Mouse (Mus musculus) brain, embryonic 14.5 days (tissue): ENCODE measurements around the gene Tenm3. TPM values are rescaled to one million over a fixed set of nuclear protein-coding genes. Genes with fewer than 3 reads are reported as not detected.

Source experiments
- DNase-seq: peaks from one replicate; pipeline ENCODE4 v3.0.0-alpha.2; 2011; ENCODE audit warnings: low read depth
- CTCF ChIP-seq: fragments of 200-500 bp; IDR thresholded peaks from 2 replicates; pipeline ENCODE4 v1.5.1; 2012; ENCODE audit warnings: inconsistent platforms, mild to moderate bottlenecking, moderate library complexity, borderline replicate concordance; ENCODE audit not compliant: insufficient read depth, insufficient read length; ENCODE audit errors: extremely low read depth
- POLR2A ChIP-seq: fragments of 200-500 bp; IDR thresholded peaks from 2 replicates; pipeline ENCODE4 v1.6.1; 2012; ENCODE audit warnings: mild to moderate bottlenecking, inconsistent platforms, borderline replicate concordance; ENCODE audit not compliant: poor library complexity, insufficient read depth, insufficient read length, severe bottlenecking; ENCODE audit errors: extremely low read depth
- polyA plus RNA-seq: library from polyadenylated mRNA; depleted of rRNA; stranded (reverse); fragments of >200 nt; gene quantifications from 2 replicates; pipeline ENCODE4 v1.2.3, GENCODE M21; 2012

Gene Tenm3
- polyA plus RNA-seq, 1 experiment: 50.8 TPM

DNA sequence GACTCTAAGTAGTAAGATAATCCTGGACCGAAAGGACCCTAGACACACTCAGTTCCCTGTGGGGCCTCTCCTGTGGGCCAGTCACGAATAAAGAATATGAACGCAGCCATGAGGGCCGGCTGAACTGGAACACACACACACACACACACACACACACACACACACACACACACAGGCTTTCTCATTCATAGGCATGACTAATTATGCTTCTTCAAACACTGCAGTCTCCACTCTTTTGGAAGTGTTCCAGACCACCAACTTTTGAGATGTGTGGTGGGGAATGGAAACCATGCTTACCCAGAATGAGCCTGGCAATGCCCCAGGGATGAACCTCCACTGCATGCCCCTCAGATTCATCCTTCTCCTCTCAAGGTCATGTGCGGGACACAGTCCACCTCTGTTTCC is 45.8 kb downstream of the Tenm3 start:
- no peak for TF ChIP-seq CTCF
- no peak for TF ChIP-seq POLR2A
- DNase-seq: peak; percentile 77

DNA sequence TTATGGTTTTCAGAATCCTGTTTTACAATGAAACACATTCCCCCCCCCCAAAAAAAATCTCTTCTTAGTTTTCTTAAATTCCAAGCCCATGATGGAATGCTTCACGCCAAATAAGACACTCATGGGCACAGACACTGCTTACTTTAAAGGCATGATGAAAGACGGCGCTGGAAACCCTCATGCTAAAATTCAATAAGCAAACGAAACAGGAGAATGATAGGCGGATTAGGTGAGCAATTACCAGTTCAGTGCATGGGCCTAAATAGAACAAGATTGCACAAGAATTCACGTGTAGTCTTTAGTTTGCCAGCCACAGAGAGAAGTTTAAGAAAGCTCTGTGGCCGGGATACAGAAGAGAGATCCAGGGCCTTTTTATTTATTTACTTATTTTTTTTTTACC is 49.5 kb downstream of the Tenm3 start:
- DNase-seq: peak; percentile 64
- TF ChIP-seq POLR2A (no peak), CTCF (no peak)

DNA sequence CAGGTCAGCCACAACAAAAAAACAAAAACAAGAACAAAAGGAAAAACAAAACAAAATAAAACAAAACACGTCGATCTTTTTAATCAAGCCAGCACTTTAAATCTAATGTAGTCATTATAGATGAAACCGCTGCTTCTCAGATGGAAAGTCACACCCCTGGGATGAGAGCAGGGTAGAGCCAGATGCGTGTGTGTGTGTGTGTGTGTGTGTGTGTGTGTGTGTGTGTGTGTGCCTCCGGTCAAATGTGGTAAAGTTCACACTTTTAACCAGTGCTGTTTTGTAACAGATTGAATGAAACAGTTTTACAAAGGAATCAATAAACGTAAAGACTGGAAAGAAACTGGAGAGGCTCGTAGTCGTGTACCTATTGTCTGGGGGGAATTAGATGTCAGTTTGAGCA is 50.0 kb downstream of the Tenm3 start:
- TF ChIP-seq CTCF (no peak), POLR2A (no peak)
- peak; percentile 60 for DNase-seq

DNA sequence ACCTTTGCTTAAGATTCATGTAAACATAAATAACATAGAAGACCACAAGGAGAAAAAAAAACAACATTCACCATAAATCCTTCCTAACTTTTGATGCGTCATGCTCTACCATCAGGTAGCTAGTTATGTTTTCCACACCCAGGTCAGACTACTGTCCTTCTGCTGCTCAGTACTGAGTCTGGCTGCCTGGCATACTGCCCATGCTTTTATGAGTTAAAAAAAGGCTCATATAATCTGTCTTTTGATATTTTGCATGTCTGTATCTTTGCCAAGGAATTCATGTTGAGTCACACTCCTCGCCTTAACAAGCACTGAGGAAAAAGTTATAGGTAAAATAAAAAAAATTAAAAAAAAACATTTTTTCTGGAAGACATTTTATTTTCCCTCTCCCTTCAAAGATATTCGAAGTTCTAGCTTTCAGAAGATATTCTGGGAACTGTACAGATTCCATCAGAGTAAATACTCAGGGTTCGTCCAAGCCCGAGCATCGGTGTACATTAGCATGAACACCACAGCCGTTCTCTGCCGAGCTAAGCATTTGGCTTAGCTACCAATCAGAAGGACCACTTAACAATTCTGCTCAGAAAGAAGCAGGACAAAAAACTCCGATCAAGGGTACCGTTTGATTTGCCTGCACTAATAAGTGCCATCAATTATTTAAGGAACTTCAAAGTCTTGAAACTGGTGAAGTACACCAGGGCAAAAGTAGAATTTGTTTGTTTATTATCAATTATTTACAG is 51.0 kb downstream of the Tenm3 start:
- peak; percentile 69 for DNase-seq
- TF ChIP-seq CTCF (no peak), POLR2A (no peak)

DNA sequence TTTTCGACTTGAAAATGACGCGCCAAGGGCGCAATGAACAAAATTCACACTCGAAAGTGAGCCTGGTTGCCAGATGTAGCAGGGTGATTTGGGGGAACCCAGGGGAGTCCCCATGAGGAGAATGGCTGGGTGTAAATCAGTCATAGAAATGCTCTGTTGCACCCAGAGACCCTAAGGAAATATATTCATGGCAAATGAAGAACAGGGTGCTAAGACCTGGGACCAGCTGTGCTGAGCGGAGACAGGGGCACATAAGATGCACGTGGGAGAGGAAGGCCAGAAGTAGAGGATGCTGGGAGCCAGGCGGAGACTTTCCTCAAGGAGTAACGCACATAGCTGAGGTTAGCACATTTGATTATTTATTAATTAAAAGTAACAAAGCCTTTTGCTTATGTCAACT is 60.4 kb downstream of the Tenm3 start:
- DNase-seq: no peak
- TF ChIP-seq POLR2A (no peak), CTCF (no peak)

DNA sequence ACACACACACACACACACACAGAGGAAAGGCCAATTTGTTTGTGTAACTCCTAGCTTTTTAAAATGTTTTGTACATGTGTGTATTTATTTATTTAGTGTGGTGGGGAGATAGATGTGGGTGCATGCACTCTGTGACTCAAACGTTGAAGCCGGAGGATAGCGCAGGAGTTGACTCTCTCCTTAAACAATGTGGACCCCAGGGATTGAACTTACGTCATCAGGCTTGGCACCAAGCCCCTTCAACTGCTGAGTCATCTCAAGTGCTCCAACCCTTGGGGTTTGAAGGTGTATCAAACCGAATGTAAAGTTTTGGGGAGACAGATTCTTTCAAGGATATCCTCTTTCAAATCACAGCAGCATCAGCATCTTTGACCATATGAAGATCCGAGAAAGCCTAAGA is 63.1 kb downstream of the Tenm3 start:
- DNase-seq: no peak
- TF ChIP-seq CTCF (no peak), POLR2A (no peak)

DNA sequence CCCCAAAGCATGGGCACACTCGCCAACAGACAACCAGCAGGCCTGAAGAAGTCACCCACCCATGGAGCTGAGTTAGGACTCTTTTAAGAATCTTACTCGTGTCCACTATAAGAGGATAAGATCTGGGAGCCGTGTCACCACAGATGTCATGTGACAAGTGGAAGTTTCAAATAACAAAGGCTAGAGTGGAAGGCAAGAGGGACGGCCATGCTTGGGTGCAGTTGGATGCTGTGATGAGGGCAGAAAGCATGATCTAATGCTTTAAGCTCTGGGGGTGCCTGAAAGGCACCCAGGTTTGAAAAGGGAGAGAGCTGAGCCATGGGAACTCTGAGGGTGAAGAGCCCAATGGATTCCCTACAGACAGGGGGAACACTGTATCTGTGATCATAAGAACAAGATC is 64.6 kb downstream of the Tenm3 start:
- TF ChIP-seq POLR2A (no peak), CTCF (no peak)
- no peak for DNase-seq

DNA sequence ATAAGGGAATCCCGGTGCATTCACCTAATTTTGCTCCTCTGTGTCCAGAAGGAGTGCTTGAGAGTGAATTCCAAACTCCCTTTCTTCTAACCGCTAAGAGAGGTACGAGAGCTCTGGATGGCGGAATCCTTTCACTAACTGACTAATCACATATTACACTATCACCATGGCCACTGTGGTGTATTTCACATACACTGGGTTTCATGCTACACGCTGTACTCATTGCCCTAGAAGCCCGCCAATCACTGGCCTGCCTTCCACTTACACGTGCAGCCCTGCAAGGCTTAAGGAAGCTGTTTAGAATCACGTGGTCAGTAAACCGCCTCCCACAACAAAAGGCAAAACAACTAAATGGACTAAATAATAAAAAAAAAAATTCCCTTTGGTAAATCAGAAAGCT is 67.7 kb downstream of the Tenm3 start:
- peak; percentile 64 for DNase-seq

DNA sequence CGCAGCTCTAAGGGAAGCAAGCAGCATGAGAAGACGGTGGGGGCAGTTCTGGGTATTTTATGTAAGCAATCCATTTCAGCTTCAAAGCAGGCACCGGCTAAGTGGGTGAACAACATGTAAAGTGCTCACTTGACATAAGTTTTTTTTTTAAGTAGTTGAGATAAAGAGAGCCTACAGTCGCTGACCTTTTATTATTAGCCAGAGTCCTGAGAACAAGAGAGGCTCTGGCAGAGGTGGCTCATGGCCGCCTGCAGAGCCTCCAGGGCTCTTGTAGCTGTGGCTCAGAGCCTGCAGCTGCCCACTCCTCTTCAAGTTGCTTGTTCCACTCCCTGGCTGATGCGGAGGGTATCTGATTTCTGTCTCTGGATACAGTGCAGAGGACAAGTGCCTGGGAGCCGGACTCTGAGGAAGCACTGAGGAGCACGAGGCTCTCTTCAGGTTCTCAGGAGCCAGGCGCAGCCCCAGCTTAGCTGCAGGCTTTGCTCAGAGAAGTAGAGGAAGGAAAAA is 68.2 kb downstream of the Tenm3 start:
- DNase-seq: peak; percentile 64
- TF ChIP-seq CTCF: no peak
- no peak for TF ChIP-seq POLR2A

More for the DNA sequence above, 67.7 kb downstream of the Tenm3 start:
- TF ChIP-seq POLR2A: no peak
- no peak for TF ChIP-seq CTCF

DNA sequence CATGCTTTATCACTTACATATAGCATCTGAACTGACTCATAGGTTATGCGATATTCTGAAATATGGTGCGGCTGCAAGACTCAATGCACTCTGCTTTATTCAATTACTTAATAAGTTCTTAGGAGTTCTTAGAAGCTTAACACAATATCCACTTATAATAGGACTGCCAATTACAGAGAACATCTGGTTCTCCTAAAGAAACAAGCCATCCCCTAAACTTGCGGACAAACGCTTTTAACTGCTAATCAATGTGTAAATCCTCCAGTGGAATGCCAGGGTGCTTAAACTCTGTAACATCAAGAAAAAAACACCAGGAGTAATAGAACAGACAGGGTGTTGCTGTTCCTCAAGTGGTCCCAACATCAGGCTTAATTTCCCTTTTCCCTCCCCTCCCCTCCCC is 68.9 kb downstream of the Tenm3 start:
- TF ChIP-seq POLR2A (no peak), CTCF (no peak)
- peak; percentile 24 for DNase-seq

DNA sequence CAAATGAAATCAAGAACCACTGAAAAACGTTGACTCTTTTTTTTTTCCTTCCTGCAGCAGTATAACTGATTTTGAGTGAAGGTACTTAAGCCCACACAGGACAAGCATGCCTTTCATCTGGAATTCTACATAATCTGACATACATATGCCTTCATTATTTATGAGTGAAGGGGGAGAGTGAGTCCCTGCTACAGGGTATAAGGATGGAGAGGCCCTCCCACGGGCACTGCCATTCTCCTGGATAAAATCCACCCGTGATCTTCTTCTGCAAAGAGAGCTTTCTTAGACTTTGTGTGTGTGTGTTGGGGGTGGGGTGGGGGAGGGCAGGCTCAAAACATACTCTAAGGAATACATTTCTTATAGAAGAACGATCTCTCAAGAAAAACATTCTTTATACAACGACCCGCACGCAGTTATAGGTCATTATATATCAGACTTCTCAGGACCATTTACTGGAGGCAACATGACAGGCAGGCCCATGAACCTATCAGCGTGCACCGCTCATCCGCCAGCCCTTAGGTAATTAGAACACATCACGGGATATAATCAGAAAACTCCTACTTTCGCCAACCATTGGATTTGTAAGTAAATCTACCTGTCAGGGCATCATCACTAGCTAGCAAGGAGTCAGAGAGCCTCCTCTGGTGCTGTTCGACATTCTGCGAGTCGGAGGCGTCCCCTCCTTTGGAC is 77.1 kb downstream of the Tenm3 start:
- no peak for TF ChIP-seq CTCF
- TF ChIP-seq POLR2A: no peak
- DNase-seq: peak; percentile 46

DNA sequence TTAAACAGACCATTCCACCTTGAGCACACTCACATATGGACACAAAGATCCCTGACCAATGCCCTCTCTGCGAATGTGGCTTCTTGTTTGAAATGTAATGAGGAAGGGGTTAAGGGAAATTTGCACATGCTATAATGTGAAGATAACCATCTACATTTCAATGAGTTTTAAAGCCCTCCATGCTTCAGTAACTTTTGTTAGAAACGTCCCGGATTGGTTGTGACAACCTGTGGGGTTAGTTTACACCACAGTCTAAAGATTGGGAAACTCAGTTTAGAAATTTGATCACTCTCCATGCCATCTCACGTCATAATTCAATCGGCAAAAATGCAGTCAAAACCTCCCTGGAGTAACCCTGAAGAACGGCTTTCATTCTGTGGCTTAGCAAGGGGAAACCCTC is 78.5 kb downstream of the Tenm3 start:
- no peak for DNase-seq
- TF ChIP-seq CTCF (no peak), POLR2A (no peak)

DNA sequence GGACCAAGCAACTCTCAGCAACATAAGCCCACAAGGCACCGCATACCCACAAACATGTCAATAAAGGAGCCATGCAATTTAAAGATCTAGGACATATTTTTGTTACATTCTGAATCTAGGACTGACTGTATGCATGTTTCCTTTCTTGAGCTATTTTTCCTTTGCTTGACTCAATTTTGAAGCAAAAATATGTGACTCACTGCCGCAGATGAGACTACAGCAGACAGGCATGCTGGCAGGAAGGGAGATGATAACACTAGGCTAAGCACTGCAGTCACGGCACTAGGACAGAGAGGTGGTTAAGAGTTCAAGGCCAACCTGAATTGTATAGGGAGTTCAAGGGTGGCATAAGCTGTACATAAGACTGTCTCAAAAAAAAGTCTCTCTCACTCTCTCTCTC is 79.7 kb downstream of the Tenm3 start:
- no peak for TF ChIP-seq POLR2A
- no peak for TF ChIP-seq CTCF
- DNase-seq: no peak

DNA sequence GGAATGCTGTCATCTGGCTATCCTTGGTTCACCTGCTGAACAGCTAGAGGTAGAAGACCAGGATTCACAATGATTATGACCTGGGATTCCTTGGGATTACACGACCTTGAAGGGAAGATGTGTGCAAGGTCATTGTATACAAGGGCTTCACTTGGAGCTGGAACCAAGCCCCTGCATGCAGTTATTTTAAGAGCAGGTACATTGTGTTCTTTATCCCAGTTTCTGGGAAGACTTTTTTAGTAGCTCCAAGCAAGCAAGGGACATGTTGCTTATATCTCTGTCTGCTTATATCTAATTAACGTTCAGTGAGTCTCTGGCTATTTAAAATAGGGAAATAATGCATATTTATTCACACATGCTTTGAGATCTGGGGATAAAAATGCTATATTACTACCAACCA is 86.9 kb downstream of the Tenm3 start:
- DNase-seq: no peak
- TF ChIP-seq CTCF (no peak), POLR2A (no peak)
